Mouse (Mus musculus): Measurements from ENCODE around the gene Trem3.

DNA sequence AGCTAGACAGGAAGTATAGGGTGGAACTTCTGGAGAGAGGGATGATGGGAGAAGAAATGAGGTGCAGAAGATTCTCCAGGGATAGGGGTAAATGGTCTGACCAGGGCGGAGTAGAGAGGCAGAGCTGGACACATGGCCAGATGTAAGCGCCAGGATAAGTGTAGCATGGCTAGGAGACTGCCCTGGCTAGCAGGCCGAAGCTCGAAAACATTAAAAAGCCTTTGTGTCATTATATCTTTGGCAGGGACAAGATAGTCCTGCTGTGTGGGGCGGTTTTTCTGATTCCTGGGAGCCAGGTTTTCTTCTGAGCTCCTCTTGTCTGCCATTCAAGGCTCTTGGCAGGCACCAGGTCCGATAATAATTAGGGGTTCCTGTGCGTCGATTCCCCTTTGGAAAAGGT, 10.0 kb upstream of the Trem3 start:
- TF ChIP-seq CTCF (IDR thresholded peaks at IDR 0.05; ENCODE audit: insufficient read depth, low read length) (no peak), POLR2A (IDR thresholded peaks at IDR 0.05; ENCODE audit: borderline replicate concordance, extremely low read depth, low read depth, low read length) (no peak)
